Mouse (Mus musculus): ENCODE measurements around the gene Spats1. TPM values are rescaled to one million over a fixed set of nuclear protein-coding genes. Genes with fewer than 3 reads are reported as not detected.

The Spats1 gene
- polyA plus RNA-seq (2012; rRNA removed): 0.02 and 0.05 TPM in 2 replicates

DNA sequence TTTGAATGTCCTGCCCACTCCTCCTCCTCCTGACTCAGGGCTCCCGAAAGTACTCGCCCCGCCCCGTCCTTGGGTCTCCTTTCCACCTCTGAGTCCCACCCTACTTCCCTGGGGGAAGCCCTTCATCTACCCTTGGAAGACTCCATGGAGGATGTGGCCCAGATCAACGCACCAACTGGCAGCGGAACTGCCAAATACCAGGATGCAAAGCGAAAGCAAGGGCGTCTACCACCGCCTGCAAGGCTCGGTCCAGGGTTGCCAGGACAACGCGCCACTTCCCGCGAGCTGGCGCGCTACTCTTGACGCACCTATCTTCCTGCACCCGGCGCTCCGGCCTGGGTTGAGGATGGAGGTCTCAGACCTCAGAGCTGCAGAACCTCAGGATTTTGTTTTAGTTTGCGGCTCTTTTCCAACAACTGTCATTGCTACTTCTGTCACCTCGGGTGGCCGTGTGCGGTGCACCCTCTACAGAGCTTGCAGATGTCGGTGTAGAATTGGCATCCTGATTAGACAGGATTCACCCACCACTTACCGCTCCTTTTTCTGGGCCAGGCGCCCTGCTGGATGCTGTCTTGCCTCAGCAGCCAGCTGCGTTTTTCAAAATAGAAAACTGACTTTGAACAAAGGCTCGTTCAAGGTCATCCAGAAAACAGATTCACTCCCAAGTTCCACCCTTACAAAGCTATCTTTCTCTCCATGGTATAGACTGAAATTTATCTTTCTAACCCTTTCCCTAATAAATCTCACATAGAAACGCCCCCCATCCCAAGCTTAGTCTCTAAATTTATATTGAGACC lies at the start of gene Spats1:
TSS of gene Spats1 (minus strand) at position 747 of the 797 bp plus-strand sequence.

DNA sequence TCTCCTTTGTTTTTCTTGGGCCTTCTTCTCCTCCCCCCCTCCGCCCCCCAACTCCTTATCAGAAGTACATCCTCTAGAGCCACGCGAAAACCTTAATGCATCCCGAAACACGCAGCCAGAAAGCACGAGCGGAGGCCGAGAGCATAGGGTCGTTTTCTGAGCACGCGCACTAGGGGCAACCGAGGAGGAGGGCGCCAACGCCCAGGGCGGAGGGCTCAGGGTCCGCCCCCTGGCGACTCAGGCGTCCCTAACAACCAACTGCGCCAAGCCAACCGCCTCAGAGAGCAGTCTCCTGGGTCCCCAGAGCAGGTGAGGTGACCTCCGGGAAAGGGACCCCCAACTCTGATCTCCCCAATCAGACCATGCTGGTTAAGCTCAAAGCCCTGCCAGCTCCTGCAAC lies 48.0 kb upstream of the Spats1 start, which contains the start of gene Tcte1:
TSS of gene Tcte1 (plus strand) at position 172 of the 400 bp plus-strand sequence.

DNA sequence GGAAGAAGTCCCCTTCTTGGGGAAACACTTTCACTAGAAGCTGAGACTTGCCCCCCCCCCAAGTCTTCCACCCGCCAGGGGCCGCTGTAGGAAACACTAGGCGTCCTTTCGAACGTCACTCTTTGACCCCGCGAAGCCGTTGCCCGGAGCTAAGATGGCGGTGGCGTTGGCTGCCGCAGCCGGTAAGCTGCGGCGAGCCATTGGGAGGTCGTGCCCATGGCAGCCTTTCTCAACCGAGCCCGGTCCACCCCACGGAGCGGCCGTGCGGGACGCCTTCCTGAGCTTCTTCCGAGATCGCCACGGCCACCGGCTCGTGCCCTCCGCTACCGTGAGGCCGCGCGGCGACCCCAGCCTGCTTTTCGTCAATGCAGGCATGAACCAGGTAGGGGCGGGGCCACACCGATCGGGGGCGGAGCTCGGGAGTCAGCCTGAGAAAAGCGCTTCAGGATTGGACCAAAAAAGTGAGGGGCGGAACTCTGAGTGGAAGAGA lies 31.5 kb upstream of the Spats1 start, which contains the start of gene Aars2:
TSS of gene Aars2 (plus strand) at position 142 of the 490 bp plus-strand sequence.

DNA sequence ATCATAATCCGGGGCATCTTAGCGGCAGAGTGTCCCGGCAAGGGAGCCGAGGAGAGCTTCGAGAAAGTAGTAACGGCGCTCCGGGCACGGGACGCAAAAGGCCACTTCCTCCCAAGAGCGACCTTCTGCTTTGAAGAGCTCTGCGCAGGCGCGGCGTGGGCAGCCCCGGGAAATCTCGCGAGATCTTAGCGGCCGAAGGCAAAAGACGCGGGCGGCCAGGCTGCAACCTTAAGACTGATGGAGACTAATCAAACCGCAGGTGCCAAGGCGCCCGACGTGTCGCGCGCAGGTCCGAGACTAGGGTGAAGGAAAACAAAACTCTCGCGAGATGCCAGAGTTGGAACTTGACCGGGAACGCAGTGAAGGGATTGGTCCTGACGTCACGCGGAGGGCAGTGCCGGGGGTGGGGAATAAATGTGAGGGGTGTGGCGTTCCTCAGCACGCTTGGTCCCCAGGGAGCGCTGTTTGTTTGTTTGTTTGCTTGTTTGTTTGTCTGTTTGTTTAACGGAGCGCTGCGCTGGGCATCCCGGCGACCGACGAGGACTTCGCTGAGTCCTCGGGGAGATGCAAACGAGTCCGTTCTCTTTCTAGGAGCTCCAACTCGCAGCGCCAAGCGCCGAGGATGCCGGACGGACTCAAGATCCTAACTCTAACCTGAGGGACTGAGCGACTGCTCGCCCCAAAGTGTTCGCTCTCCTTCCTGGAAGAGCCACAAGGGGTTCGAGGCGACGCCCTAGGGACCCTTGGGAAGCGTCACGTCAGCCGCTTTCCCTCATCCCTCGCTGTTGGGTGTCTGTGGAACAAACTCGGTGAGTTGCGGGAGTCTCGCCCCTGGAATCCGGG lies 41.6 kb downstream of the Spats1 start, which contains the start of gene Cdc5l:
TSS of gene Cdc5l (minus strand) at position 319 of the 843 bp plus-strand sequence.

Other genes with a start within 250 kb of the Spats1 start
- gene Cdc5l, start 41.7 kb downstream of the Spats1 start, polyA plus RNA-seq (2012; rRNA removed): 9.8 and 10.2 TPM in 2 replicates
- 4.3 and 4.8 TPM in 2 replicates for gene Aars2, start 31.4 kb upstream of the Spats1 start, polyA plus RNA-seq (2012; rRNA removed)
- not detected in 2 replicates for gene Tcte1, start 48.0 kb upstream of the Spats1 start, polyA plus RNA-seq (2012; rRNA removed)
- gene Tmem151b, start 74.3 kb upstream of the Spats1 start, polyA plus RNA-seq (2012; rRNA removed): 0.05 and 0.06 TPM in 2 replicates
- gene Nfkbie, start 80.3 kb upstream of the Spats1 start, polyA plus RNA-seq (2012; rRNA removed): 1.3 and 1.5 TPM in 2 replicates
- 31.5 and 37.2 TPM in 2 replicates for gene Slc35b2, start 88.5 kb upstream of the Spats1 start, polyA plus RNA-seq (2012; rRNA removed)
- gene Hsp90ab1, start 97.9 kb upstream of the Spats1 start, polyA plus RNA-seq (2012; rRNA removed): 295 and 345 TPM in 2 replicates
- 83.5 and 91.9 TPM in 2 replicates for gene Slc29a1, start 124.2 kb upstream of the Spats1 start, polyA plus RNA-seq (2012; rRNA removed)
- gene Mymx, start 126.7 kb upstream of the Spats1 start, polyA plus RNA-seq (2012; rRNA removed): not detected in 2 replicates
- gene Capn11, start 183.9 kb upstream of the Spats1 start, polyA plus RNA-seq (2012; rRNA removed): 0.03 TPM in 1 of 2 replicates, not detected in the other
- 53.5 and 59.7 TPM in 2 replicates for gene Mrpl14, start 210.9 kb upstream of the Spats1 start, polyA plus RNA-seq (2012; rRNA removed)
- gene Tmem63b, start 211.5 kb upstream of the Spats1 start, polyA plus RNA-seq (2012; rRNA removed): 13.3 and 15.1 TPM in 2 replicates